Mouse (Mus musculus): Measurements from ENCODE around the gene Sfxn2.

DNA sequence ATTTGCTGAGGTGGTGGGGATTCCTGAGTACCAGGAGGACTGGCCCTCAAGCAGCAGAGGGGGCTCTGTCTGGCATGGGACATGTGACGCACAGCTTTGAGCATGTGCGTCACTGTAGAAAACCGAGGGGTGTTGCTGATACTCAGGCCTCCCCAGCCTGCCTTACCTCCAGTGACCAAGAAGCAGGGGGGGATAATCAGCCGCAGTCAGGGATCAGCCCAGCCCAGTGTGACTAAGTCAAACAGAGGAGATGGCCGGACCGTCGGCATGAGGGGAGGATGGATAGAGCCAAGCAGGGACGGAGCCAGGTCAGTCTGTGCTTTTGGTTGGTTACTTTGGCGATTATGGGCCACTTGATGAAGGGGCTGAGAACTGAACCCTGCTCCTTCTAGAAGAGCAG, 58.5 kb downstream of the Sfxn2 start:
- no peak for TF ChIP-seq SIN3A (IDR thresholded peaks at IDR 0.05; ENCODE audit: low read length)
- no peak for TF ChIP-seq CTCF (IDR thresholded peaks at IDR 0.05 in 2 of 3, conservative IDR thresholded peaks at IDR 0.05 in 1 of 3; ENCODE audit: control insufficient read depth in 1 of 3, insufficient read depth in 1 of 3, low read depth in 2 of 3, low read length in 3 of 3, poor library complexity in 1 of 3, severe bottlenecking in 1 of 3)
- TF ChIP-seq GATA1 (IDR thresholded peaks at IDR 0.05; ENCODE audit: low read depth, low read length) = no peak
- no peak for TF ChIP-seq MAFK (IDR thresholded peaks at IDR 0.05; ENCODE audit: borderline replicate concordance, low read depth, low read length)
- no peak for TF ChIP-seq HCFC1 (IDR thresholded peaks at IDR 0.05; ENCODE audit: low read depth, low read length)
- TF ChIP-seq RCOR1 (IDR thresholded peaks at IDR 0.05; ENCODE audit: low read depth, low read length) = no peak
- no peak for TF ChIP-seq MAZ (IDR thresholded peaks at IDR 0.05; ENCODE audit: low read depth, low read length)
- TF ChIP-seq CHD2 (IDR thresholded peaks at IDR 0.05; ENCODE audit: low read length) = no peak
- TF ChIP-seq TCF12 (IDR thresholded peaks at IDR 0.05; ENCODE audit: low read depth, low read length) = no peak
- no peak for TF ChIP-seq BHLHE40 (IDR thresholded peaks at IDR 0.05; ENCODE audit: borderline replicate concordance, low read depth, low read length)
- TF ChIP-seq POLR2A (IDR thresholded peaks at IDR 0.05; ENCODE audit: control insufficient read depth in 1 of 2, insufficient read depth in 1 of 2, low read depth in 1 of 2, low read length in 2 of 2, poor library complexity in 1 of 2) = no peak
- no peak for TF ChIP-seq MXI1 (IDR thresholded peaks at IDR 0.05; ENCODE audit: low read depth, low read length)

Measured in MEL (cell line).